Mouse (Mus musculus) stomach, embryonic 14.5 days (tissue): ENCODE data around the gene Bglap. TPM values are rescaled to one million over a fixed set of nuclear protein-coding genes. Genes with fewer than 3 reads are reported as not detected.
A peak's percentile ranks its signal among the peaks of the same experiment; 100 is the strongest.

ENCODE experiments used
- ATAC-seq: fragments of 200-750 bp; cut with Nextera tagmentation; 2 replicates; pipeline ENCODE4 v1.8.0; 2017; ENCODE audit warnings: low read depth, moderate TSS enrichment; ENCODE audit not compliant: insufficient number of reproducible peaks, insufficient read depth, low FRiP score
- H3K27ac ChIP-seq: fragments of 300-500 bp; sonication (generic); 2 replicates; pipeline ENCODE4 v1.5.1; 2014; ENCODE audit warnings: mild to moderate bottlenecking, low read length, moderate library complexity, mixed read lengths
- H3K27me3 ChIP-seq: fragments of 300-500 bp; sonication (generic); 2 replicates; pipeline ENCODE4 v1.6.1; 2014; ENCODE audit warnings: low read length, control low read depth, mixed read lengths; ENCODE audit not compliant: control insufficient read depth, insufficient read depth
- H3K36me3 ChIP-seq: fragments of 300-500 bp; sonication (generic); 2 replicates; pipeline ENCODE4 v1.6.1; 2014; ENCODE audit warnings: mild to moderate bottlenecking, control low read depth, low read length, moderate library complexity, mixed read lengths; ENCODE audit not compliant: control insufficient read depth, insufficient read depth
- H3K4me1 ChIP-seq: fragments of 300-500 bp; sonication (generic); 2 replicates; pipeline ENCODE4 v1.6.1; 2014; ENCODE audit warnings: low read length, control low read depth, mixed read lengths; ENCODE audit not compliant: control insufficient read depth, insufficient read depth
- H3K4me2 ChIP-seq: fragments of 300-500 bp; sonication (generic); replicated peaks from 2 replicates; pipeline ENCODE4 v1.6.1; 2014; ENCODE audit warnings: low read depth, low read length, control low read depth
- H3K4me3 ChIP-seq: fragments of 300-500 bp; sonication (generic); 2 replicates; pipeline ENCODE4 v1.5.1; 2014; ENCODE audit warnings: low read depth, low read length, control low read depth
- H3K9ac ChIP-seq: fragments of 300-500 bp; sonication (generic); replicated peaks from 2 replicates; pipeline ENCODE4 v1.6.1; 2014; ENCODE audit warnings: low read depth, mild to moderate bottlenecking, control low read depth, low read length, moderate library complexity, mixed read lengths
- H3K9me3 ChIP-seq: fragments of 300-500 bp; sonication (generic); 2 replicates; pipeline ENCODE4 v1.6.1; 2016; ENCODE audit warnings: low read depth, low read length, control low read depth; ENCODE audit not compliant: control insufficient read depth
- WGBS: fragments of 180-500 bp; shearing (Covaris S2); extraction: QIAGEN DNeasy Blood & Tissue Kit; methylation state at CpG from one replicate; pipeline ENCODE4 v1.1.7; 2014; 5-methylcytosine and 5-hydroxymethylcytosine counted together
- polyA plus RNA-seq: library from polyadenylated mRNA; unstranded; fragments of >200 nt; fragmentation: Nextera tagmentation; extraction: Ambion mirVana; gene quantifications from 2 replicates; pipeline ENCODE4 v1.2.1, GENCODE M21; 2014

The Bglap gene
- polyA plus RNA-seq, 1 experiment from 2014 or later, result not detected

DNA sequence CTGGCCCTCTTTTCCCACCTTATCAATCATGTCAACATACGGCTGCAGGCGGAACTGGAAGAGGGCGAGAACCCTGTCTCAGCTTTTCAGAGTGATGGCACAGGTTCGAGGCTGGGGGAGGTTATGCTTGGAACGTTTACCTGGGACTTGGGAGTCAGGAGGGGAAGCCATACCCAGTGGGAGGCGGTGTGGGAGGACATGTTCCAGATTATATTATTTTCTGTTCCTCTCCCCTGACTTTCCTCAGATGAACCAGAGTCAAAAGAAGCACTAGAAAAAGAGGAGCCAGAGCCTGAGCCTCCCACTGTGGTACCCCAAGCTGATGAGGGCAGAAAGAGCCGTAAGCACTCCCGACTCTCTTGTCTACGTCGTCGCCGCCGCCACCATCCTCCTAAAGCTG lies 33.5 kb downstream of the Bglap start:
- no peak overlapping the region for H3K4me3 ChIP-seq
- no peak overlapping the region for H3K9ac ChIP-seq
- no peak for ATAC-seq
- no peak overlapping the region for H3K4me2 ChIP-seq
- H3K27ac ChIP-seq, result no peak overlapping the region
- no peaks in the 10 kb centered on the region for H3K4me1 ChIP-seq
- no peaks in the 10 kb centered on the region for H3K27me3 ChIP-seq
- no peaks in the 10 kb centered on the region for H3K9me3 ChIP-seq
- WGBS, result 84% methylated on average over 13 of the region's 13 CpGs
- H3K36me3 ChIP-seq, result peaks cover 97% of the 10 kb centered on the region

DNA sequence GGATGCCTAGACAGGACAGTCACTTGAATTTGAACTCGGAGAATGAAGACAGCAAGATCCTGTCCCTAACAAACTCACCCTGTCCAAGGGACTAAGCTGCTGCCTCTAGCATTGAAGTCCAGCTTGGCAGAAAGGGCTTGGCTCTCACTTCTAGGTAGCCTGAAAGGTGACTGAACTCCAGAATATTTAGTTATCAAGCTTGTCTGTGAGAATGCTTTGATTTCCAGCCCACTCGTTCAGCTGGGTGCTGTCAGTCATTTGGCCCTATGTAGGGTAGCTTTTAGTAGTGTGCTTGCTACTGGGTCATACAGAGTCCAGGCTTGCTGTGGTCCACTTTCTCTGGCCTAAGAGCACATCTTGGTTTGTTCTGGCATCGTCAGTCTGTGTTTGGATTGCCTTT lies 45.3 kb downstream of the Bglap start:
- Histone ChIP-seq H3K4me2 (no peak overlapping the region), H3K4me1 (peaks cover 18% of the 10 kb centered on the region), H3K4me3 (no peak overlapping the region), H3K36me3 (peaks cover 22% of the 10 kb centered on the region; the same call in 1 of the 2 replicates), H3K9ac (no peak overlapping the region), H3K27ac (no peak overlapping the region), H3K9me3 (no peaks in the 10 kb centered on the region), H3K27me3 (no peaks in the 10 kb centered on the region)
- no peak for ATAC-seq
- 73% methylated on average over 3 of the region's 3 CpGs for WGBS

DNA sequence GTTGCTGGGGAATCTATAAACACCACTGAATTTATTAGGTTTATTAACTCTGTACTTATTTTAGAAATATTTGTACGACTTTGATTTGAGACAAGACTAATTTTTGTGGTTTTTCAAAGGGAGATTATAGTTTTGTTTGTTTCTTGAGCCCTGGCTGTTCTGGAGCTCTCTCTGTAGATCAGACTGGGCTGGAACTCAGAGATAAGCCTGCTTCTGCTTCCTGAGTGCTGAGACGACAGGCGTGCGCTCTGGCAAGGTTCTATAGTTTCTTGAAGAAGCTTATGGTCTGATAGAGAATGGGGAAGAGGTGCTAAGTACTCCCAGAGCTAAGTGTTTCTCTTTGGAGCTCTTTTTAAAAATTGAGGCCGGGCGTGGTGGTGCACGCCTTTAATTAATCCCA lies 45.9 kb downstream of the Bglap start:
- ATAC-seq, result no peak
- H3K4me1 ChIP-seq, result peaks cover 18% of the 10 kb centered on the region
- H3K27ac ChIP-seq, result no peak overlapping the region
- no peak overlapping the region for H3K4me2 ChIP-seq
- peaks cover 15% of the 10 kb centered on the region; the same call in 1 of the 2 replicates for H3K36me3 ChIP-seq
- no peak overlapping the region for H3K9ac ChIP-seq
- WGBS, result 92% methylated on average over 7 of the region's 7 CpGs
- no peaks in the 10 kb centered on the region for H3K27me3 ChIP-seq
- no peaks in the 10 kb centered on the region for H3K9me3 ChIP-seq
- no peak overlapping the region for H3K4me3 ChIP-seq

DNA sequence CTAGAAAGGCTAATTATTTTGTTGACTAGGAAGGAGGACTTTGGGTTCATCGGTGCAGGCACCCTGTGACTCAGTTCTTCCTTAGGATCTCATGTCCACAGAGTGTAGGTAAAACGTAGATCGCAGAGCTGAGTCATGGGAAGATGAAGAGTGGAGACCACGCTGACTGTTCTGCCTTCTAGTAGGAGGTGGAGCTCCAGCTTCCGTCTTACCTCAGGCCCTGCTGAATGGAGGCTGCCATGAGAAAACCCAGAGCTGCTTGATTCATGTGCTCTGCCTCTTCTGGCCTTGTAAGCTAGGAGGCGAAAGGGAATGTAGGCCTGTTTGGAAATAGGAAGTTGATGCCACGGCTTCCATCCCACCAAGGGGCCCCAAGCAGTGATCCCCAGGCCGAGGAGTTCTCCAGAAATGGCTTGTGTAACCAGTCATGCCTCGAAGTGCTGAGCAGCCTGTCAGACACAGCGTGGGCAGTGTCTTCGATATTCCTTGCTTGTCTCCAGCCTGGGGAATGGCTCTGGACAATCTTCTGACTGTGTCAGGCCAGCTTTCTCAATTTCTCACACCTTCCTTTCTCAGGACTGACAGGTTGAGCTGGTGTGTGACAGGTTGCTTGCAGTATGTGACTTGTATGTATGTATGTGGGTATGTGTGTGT lies 46.8 kb downstream of the Bglap start:
- Histone ChIP-seq H3K27me3 (no peaks in the 10 kb centered on the region), H3K27ac (peak overlapping the region; percentile 27; the same call in 1 of the 2 replicates), H3K4me3 (peak overlapping the region; percentile 70; the same call in 1 of the 2 replicates), H3K4me2 (peak overlapping the region; percentile 51; the same call in 1 of the 2 replicates), H3K36me3 (peaks cover 7% of the 10 kb centered on the region; the same call in 1 of the 2 replicates), H3K4me1 (peaks cover 18% of the 10 kb centered on the region), H3K9me3 (no peaks in the 10 kb centered on the region), H3K9ac (no peak overlapping the region)
- WGBS, result 67% methylated on average over 11 of the region's 11 CpGs
- no peak for ATAC-seq

DNA sequence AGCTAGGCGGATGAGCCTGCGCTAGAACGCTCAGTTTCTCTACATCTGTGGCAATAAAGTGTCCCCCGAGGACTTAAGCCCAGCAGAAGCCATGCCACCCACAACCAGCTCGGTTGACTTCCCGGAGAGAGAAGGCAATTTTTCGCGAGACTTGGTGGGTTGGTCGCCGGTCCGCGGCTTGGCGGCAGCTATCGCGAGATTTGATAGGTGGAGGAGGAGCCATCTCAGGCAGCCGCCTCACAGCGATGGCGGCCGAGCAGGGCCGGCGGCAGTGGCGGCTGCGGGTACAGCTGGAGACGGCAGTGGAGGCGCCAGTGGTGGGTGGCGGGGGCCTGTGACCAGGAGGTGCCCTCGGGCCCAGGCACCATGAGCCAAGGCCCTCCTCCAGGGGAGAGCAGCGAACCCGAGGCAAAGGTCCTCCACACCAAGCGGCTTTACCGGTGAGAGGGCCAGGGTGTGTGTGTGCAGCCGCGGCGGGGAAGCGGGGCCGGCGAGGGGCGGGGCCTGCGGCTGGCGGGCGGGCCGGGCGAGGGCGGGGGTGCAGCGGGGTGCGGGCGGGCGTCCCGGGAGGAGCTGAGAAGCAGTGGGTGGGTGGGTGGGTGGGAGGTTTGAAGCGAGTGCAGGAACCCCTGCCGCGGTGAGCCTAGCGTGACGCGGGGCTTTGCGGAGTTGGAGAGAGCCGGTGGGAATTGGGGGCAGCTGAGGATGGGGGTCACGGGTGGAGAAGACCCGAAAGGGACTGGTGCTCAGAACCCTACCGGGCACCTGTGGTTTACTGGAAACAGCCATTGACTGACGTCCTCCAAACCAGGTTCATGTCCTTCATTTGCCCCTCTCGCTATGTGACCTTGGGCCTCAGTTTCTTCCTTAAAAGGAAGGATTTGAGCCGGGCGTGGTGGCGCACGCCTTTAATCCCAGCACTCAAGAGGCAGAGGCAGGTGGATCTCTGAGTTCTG lies 47.9 kb downstream of the Bglap start, which contains the start of the genes Tmem79 and Smg5:
TSS of gene Tmem79 (minus strand) at position 91 of the 956 bp plus-strand sequence.
TSS of gene Smg5 (plus strand) at position 203 of the 956 bp plus-strand sequence.
- Histone ChIP-seq H3K4me1 (peaks cover 18% of the 10 kb centered on the region), H3K27ac (peak within 1 kb of the TSS; percentile 94), H3K4me2 (peak within 1 kb of the TSS; percentile 51), H3K36me3 (no peaks in the 10 kb centered on the region), H3K27me3 (no peaks in the 10 kb centered on the region), H3K9ac (peak within 1 kb of the TSS; percentile 80), H3K9me3 (no peaks in the 10 kb centered on the region), H3K4me3 (peak within 1 kb of the TSS; percentile 70)
- peak; percentile 89 for ATAC-seq
- WGBS, result 2% methylated on average over 65 of the region's 66 CpGs

DNA sequence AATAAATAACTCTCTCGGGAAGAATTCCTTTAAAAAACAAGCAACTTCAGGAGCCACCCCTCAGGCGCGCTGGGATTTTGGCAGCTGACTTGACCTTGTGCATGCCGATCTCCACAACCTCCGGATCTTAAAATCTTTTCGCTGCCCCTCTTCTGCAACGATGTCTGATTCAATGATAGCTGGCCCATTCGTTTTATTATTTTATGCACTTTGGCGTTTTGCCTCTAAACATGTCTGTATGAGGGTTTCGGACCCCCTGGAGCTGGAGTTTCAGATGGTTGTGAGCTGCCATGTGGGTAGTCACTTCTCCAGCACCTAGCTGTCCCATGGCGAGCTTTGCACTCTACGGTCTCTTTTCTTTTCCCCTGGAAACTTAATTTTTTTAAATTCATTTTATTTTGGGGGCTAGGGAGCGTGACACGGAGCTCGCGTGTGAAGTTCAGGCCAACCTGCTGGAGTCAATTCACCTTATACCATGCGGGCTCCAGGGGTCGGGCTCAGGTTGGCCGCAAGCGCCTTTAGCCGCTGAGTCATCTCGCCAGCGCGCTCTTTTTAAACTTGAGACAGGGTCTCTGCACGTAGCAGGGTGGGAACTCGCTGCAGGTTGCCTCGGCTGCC lies 48.7 kb downstream of the Bglap start:
- peak overlapping the region; percentile 80 for H3K9ac ChIP-seq
- peak overlapping the region; percentile 94 for H3K27ac ChIP-seq
- no peaks in the 10 kb centered on the region for H3K9me3 ChIP-seq
- peak overlapping the region; percentile 46 for H3K4me2 ChIP-seq
- ATAC-seq, result peak; percentile 11; the same call in 1 of the 2 replicates
- peaks cover 18% of the 10 kb centered on the region for H3K4me1 ChIP-seq
- H3K27me3 ChIP-seq, result no peaks in the 10 kb centered on the region
- H3K4me3 ChIP-seq, result peak overlapping the region; percentile 70
- under 1% methylated on average over 27 of the region's 27 CpGs for WGBS
- H3K36me3 ChIP-seq, result no peaks in the 10 kb centered on the region

DNA sequence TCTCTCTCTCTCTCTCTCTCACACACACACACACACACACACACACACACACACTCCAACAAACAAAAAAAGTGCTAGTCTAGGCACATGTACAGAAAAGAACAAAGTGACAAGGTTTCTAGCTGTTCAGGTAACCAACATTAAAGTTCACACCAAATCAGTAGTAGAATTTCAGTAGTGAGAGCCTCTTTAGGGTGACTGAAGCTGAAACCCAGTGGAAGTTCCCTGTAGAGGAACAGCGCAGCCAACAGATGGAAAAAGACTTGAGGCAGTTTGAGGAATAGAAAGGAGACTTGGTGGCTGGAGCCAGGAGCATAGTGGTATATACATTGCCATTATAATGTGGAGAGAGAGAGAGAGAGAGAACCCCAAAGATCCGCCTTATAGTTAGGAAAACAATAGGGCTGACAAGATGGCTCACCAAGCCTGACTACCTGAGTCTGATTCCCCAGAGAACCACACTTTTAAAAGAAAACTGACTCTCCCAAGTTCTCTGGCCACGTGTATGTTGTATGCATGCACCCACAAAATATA lies 49.3 kb downstream of the Bglap start:
- peak overlapping the region; percentile 46 for H3K4me2 ChIP-seq
- peak overlapping the region; percentile 94; the same call in 1 of the 2 replicates for H3K27ac ChIP-seq
- peak overlapping the region; percentile 80 for H3K9ac ChIP-seq
- H3K27me3 ChIP-seq, result no peaks in the 10 kb centered on the region
- no peaks in the 10 kb centered on the region for H3K9me3 ChIP-seq
- no peak for ATAC-seq
- WGBS, result 33% methylated on average over 3 of the region's 3 CpGs
- H3K36me3 ChIP-seq, result no peaks in the 10 kb centered on the region
- H3K4me1 ChIP-seq, result peaks cover 18% of the 10 kb centered on the region
- peak overlapping the region; percentile 70 for H3K4me3 ChIP-seq
